In genomic region chr6:97305010-97305409, GRCm38 (mm10) we compare ENCODE assay signal across 12 mouse cellular contexts. TPM values are rescaled to one million over a fixed set of nuclear protein-coding genes. Genes with fewer than 3 reads are reported as not detected.
A peak's percentile ranks its signal among the peaks of the same experiment; 100 is the strongest.
DNase-seq lines count a peak whose midpoint lies in the region; ATAC-seq lines count a peak whose summit lies in the region.
"Had no signal": no experiment of that assay in that cellular context is flagged by ENCODE, and none has a peak within 500 bp of the region (broad histone marks: within the 10 kb centered on the region; RNA-seq: fewer than 3 reads in every experiment).

No protein-coding gene starts in this region.

- H3K27ac ChIP-seq in forebrain, embryonic 15.5 days (replicated peaks) = peak overlapping the region; percentile 33; the same call in 1 of the 2 replicates
- no peak overlapping the region for H3K27ac ChIP-seq in forebrain, embryonic 11.5 days (ENCODE audit: low read depth, low read length)
- 0 out of 2 replicates have a peak overlapping the region, but pooled peaks have one; percentile 24 for H3K27ac ChIP-seq in brown adipose tissue, adult 24 weeks (replicated peaks; ENCODE audit: low read depth, low read length)
- H3K27ac ChIP-seq in heart, embryonic 16.5 days (ENCODE audit: low read length) = no peak overlapping the region

- peaks cover 22% of the 10 kb centered on the region for H3K36me3 ChIP-seq in forebrain, embryonic 15.5 days
- H3K36me3 ChIP-seq in forebrain, embryonic 11.5 days (ENCODE audit: control insufficient read depth, insufficient read depth, low read length) = peaks cover 5% of the 10 kb centered on the region; the same call in 1 of the 2 replicates
- peaks cover 5% of the 10 kb centered on the region; the same call in 1 of the 2 replicates for H3K36me3 ChIP-seq in heart, embryonic 16.5 days (ENCODE audit: control insufficient read depth, insufficient read depth)

- DNase-seq in forebrain, embryonic 11.5 days (ENCODE audit: low spot score) = no peak
- DNase-seq in left cerebral cortex, adult 18-20 months (ENCODE audit: low spot score in 2 of 2) = peak; percentile 16 to 17
- no peak for DNase-seq in left cerebral cortex, adult 8-10 months (ENCODE audit: low spot score in 2 of 2)
- no peak for DNase-seq in kidney, postnatal 36 days
- DNase-seq: B cell, adult 2 months; layer of hippocampus, postnatal 36 days; lung, postnatal 14 days had no signal

- peaks cover 26% of the 10 kb centered on the region for H3K4me1 ChIP-seq in forebrain, embryonic 15.5 days
- H3K4me1 ChIP-seq in forebrain, embryonic 11.5 days (replicated peaks; ENCODE audit: control insufficient read depth, insufficient read depth, low read length) = peaks cover 2% of the 10 kb centered on the region; the same call in 1 of the 2 replicates
- no peaks in the 10 kb centered on the region for H3K4me1 ChIP-seq in brown adipose tissue, adult 24 weeks (ENCODE audit: control insufficient read depth, insufficient read depth, insufficient read length, low read length)
- peaks cover 9% of the 10 kb centered on the region for H3K4me1 ChIP-seq in heart, embryonic 16.5 days (ENCODE audit: control insufficient read depth, insufficient read depth, low read length)

- no peaks in the 10 kb centered on the region for H3K9me3 ChIP-seq in forebrain, embryonic 15.5 days
- H3K9me3 ChIP-seq in forebrain, embryonic 11.5 days (ENCODE audit: control insufficient read depth, low read length) = no peaks in the 10 kb centered on the region
- H3K9me3 ChIP-seq in heart, embryonic 16.5 days (replicated peaks; ENCODE audit: control insufficient read depth, low read length) = no peaks in the 10 kb centered on the region

- 60% methylated on average over 11 of the region's 11 CpGs for WGBS in forebrain, embryonic 15.5 days
- WGBS in forebrain, embryonic 11.5 days = 75% methylated on average over 11 of the region's 11 CpGs
- 52% methylated on average over 11 of the region's 11 CpGs for WGBS in heart, embryonic 16.5 days

- H3K9ac ChIP-seq in forebrain, embryonic 15.5 days (replicated peaks) = no peak overlapping the region
- no peak overlapping the region for H3K9ac ChIP-seq in forebrain, embryonic 11.5 days (ENCODE audit: low read length)
- H3K9ac ChIP-seq in heart, embryonic 16.5 days (ENCODE audit: low read length) = no peak overlapping the region

- no peak for ATAC-seq in forebrain, embryonic 15.5 days (replicated peaks)
- ATAC-seq in forebrain, embryonic 11.5 days (replicated peaks; ENCODE audit: low FRiP score) = no peak
- ATAC-seq in heart, embryonic 16.5 days (replicated peaks; ENCODE audit: extremely low read depth, insufficient read depth, low FRiP score) = no peak
- no peak for ATAC-seq in erythroblast, adult 5-6 weeks (replicated peaks; ENCODE audit: low FRiP score, poor library complexity, severe bottlenecking)

- no peaks in the 10 kb centered on the region for H3K27me3 ChIP-seq in forebrain, embryonic 15.5 days
- H3K27me3 ChIP-seq in forebrain, embryonic 11.5 days (ENCODE audit: control insufficient read depth, insufficient read depth, low read length) = no peaks in the 10 kb centered on the region
- no peaks in the 10 kb centered on the region for H3K27me3 ChIP-seq in heart, embryonic 16.5 days (ENCODE audit: control insufficient read depth, insufficient read depth, low read length)

- no peak overlapping the region for H3K4me2 ChIP-seq in forebrain, embryonic 15.5 days (replicated peaks)
- no peak overlapping the region for H3K4me2 ChIP-seq in forebrain, embryonic 11.5 days (ENCODE audit: low read depth, low read length, severe bottlenecking)
- peak overlapping the region; percentile 4; the same call in 1 of the 2 replicates for H3K4me2 ChIP-seq in heart, embryonic 16.5 days (ENCODE audit: low read depth, low read length)

- no peak overlapping the region for H3K4me3 ChIP-seq in forebrain, embryonic 15.5 days
- no peak overlapping the region for H3K4me3 ChIP-seq in forebrain, embryonic 11.5 days (ENCODE audit: low read depth, low read length)
- peak overlapping the region; percentile 47 for H3K4me3 ChIP-seq in brown adipose tissue, adult 24 weeks (ENCODE audit: insufficient read depth, low read depth, low read length)
- H3K4me3 ChIP-seq in heart, embryonic 16.5 days (ENCODE audit: low read length) = no peak overlapping the region
- H3K4me3 ChIP-seq: erythroblast, embryonic 14.5 days had no signal

RNA-seq across cellular contexts. Expression of gene Lmod3, which starts 52.5 kb away (rescaled TPM):
- 0.08 TPM in 2 replicates for polyA plus RNA-seq in forebrain, embryonic 15.5 days (2015; fragmentation: Nextera tagmentation; extraction: Ambion mirVana)
- not detected in 2 replicates for polyA plus RNA-seq in forebrain, embryonic 11.5 days (2014; fragmentation: Nextera tagmentation; extraction: Ambion mirVana)
- not detected for total RNA-seq in left cerebral cortex, adult 18-20 months (2021)
- under 1 TPM in 2 of 4 experiments, not detected in 2; 0.27 to 0.33 TPM for total RNA-seq in left cerebral cortex, adult 8-10 months (2022)
- polyA plus RNA-seq in brown adipose tissue, adult 24 weeks (2012; ENCODE audit: insufficient read depth, insufficient read length, missing spikeins) = 1.9 and 4.4 TPM in 2 replicates
- 21.6 and 27.8 TPM in 2 replicates for polyA plus RNA-seq in heart, embryonic 16.5 days (2015; fragmentation: Nextera tagmentation; extraction: Ambion mirVana)
- total RNA-seq in erythroblast, adult 5-6 weeks (2015; ENCODE audit: low replicate concordance) = not detected in 2 replicates
- total RNA-seq in erythroblast, adult 5-6 weeks (2017; ENCODE audit: low replicate concordance) = not detected in 2 replicates
- total RNA-seq: layer of hippocampus, postnatal 36 days had no signal
- polyA plus RNA-seq: erythroblast, embryonic 14.5 days had no signal

Comparison
In these comparisons a context has a peak if more than half of its experiments do, and no peak if none do; other contexts are left out.
1. H3K27ac ChIP-seq: peak in forebrain, embryonic 15.5 days (single experiment) and brown adipose tissue, adult 24 weeks (single experiment); none in forebrain, embryonic 11.5 days (single experiment) and heart, embryonic 16.5 days (single experiment).
2. DNase-seq: peak in left cerebral cortex, adult 18-20 months (2 of 2); none in forebrain, embryonic 11.5 days (single experiment), left cerebral cortex, adult 8-10 months (0 of 2) and kidney, postnatal 36 days (0 of 2).